Mouse (Mus musculus): ENCODE measurements around the gene Spty2d1. TPM values are rescaled to one million over a fixed set of nuclear protein-coding genes. Genes with fewer than 3 reads are reported as not detected.

The Spty2d1 gene
- polyA plus RNA-seq, 1 experiment = 23.3 TPM

GRCm38 (mm10) chr7:47024454-47024853 lies 16.2 kb upstream of the Spty2d1 start:
- Histone ChIP-seq H3K4me3 (ENCODE audit: insufficient read depth, low read length) (no peak overlapping the region), H3K27ac (ENCODE audit: insufficient read depth, low read length) (no peak overlapping the region), H3K4me1 (ENCODE audit: control insufficient read depth, insufficient read depth, low read length) (peaks cover 6% of the 10 kb centered on the region)
- TF ChIP-seq CTCF (IDR thresholded peaks at IDR 0.05; ENCODE audit: borderline replicate concordance, insufficient read depth, low read length) (no peak), POLR2A (IDR thresholded peaks at IDR 0.05; ENCODE audit: low read depth, low read length) (no peak)

- Histone ChIP-seq H3K27ac (ENCODE audit: insufficient read depth, low read length) (no peak overlapping the region), H3K4me1 (ENCODE audit: control insufficient read depth, insufficient read depth, low read length) (peaks cover 6% of the 10 kb centered on the region), H3K4me3 (ENCODE audit: insufficient read depth, low read length) (no peak overlapping the region)
- TF ChIP-seq POLR2A (IDR thresholded peaks at IDR 0.05; ENCODE audit: low read depth, low read length) (no peak), CTCF (IDR thresholded peaks at IDR 0.05; ENCODE audit: borderline replicate concordance, insufficient read depth, low read length) (peak; percentile 78)
Observed at GRCm38 (mm10) chr7:47023530-47023929, 15.3 kb upstream of the Spty2d1 start.

- H3K4me3 ChIP-seq (ENCODE audit: insufficient read depth, low read length) = no peak overlapping the region
- no peak for TF ChIP-seq CTCF (IDR thresholded peaks at IDR 0.05; ENCODE audit: borderline replicate concordance, insufficient read depth, low read length)
- TF ChIP-seq POLR2A (IDR thresholded peaks at IDR 0.05; ENCODE audit: low read depth, low read length) = no peak
- H3K4me1 ChIP-seq (ENCODE audit: control insufficient read depth, insufficient read depth, low read length) = peaks cover 6% of the 10 kb centered on the region
- peak overlapping the region; percentile 46 for H3K27ac ChIP-seq (ENCODE audit: insufficient read depth, low read length)
Observed at GRCm38 (mm10) chr7:47022482-47022881, 14.3 kb upstream of the Spty2d1 start.

- no peak overlapping the region for H3K27ac ChIP-seq (ENCODE audit: insufficient read depth, low read length)
- TF ChIP-seq CTCF (IDR thresholded peaks at IDR 0.05; ENCODE audit: borderline replicate concordance, insufficient read depth, low read length) (no peak), POLR2A (IDR thresholded peaks at IDR 0.05; ENCODE audit: low read depth, low read length) (no peak)
- no peak overlapping the region for H3K4me3 ChIP-seq (ENCODE audit: insufficient read depth, low read length)
- H3K4me1 ChIP-seq (ENCODE audit: control insufficient read depth, insufficient read depth, low read length) = peaks cover 6% of the 10 kb centered on the region
Observed at GRCm38 (mm10) chr7:47020956-47021355, 12.7 kb upstream of the Spty2d1 start.

GRCm38 (mm10) chr7:47019641-47020040 lies 11.4 kb upstream of the Spty2d1 start:
- H3K4me3 ChIP-seq (ENCODE audit: insufficient read depth, low read length) = no peak overlapping the region
- no peak overlapping the region for H3K27ac ChIP-seq (ENCODE audit: insufficient read depth, low read length)
- TF ChIP-seq POLR2A (IDR thresholded peaks at IDR 0.05; ENCODE audit: low read depth, low read length) (no peak), CTCF (IDR thresholded peaks at IDR 0.05; ENCODE audit: borderline replicate concordance, insufficient read depth, low read length) (no peak)
- H3K4me1 ChIP-seq (ENCODE audit: control insufficient read depth, insufficient read depth, low read length) = peaks cover 14% of the 10 kb centered on the region

- TF ChIP-seq CTCF (IDR thresholded peaks at IDR 0.05; ENCODE audit: borderline replicate concordance, insufficient read depth, low read length) = no peak
- no peak for TF ChIP-seq POLR2A (IDR thresholded peaks at IDR 0.05; ENCODE audit: low read depth, low read length)
- Histone ChIP-seq H3K4me3 (ENCODE audit: insufficient read depth, low read length) (no peak overlapping the region), H3K27ac (ENCODE audit: insufficient read depth, low read length) (no peak overlapping the region), H3K4me1 (ENCODE audit: control insufficient read depth, insufficient read depth, low read length) (peaks cover 11% of the 10 kb centered on the region)
Observed at GRCm38 (mm10) chr7:47017146-47017545, 8.9 kb upstream of the Spty2d1 start.

GRCm38 (mm10) chr7:47016602-47017001 lies 8.4 kb upstream of the Spty2d1 start:
- no peak overlapping the region for H3K4me3 ChIP-seq (ENCODE audit: insufficient read depth, low read length)
- H3K4me1 ChIP-seq (ENCODE audit: control insufficient read depth, insufficient read depth, low read length) = peaks cover 10% of the 10 kb centered on the region
- TF ChIP-seq CTCF (IDR thresholded peaks at IDR 0.05; ENCODE audit: borderline replicate concordance, insufficient read depth, low read length) = no peak
- no peak for TF ChIP-seq POLR2A (IDR thresholded peaks at IDR 0.05; ENCODE audit: low read depth, low read length)
- H3K27ac ChIP-seq (ENCODE audit: insufficient read depth, low read length) = no peak overlapping the region

GRCm38 (mm10) chr7:47015390-47016065 lies 7.3 kb upstream of the Spty2d1 start:
- Histone ChIP-seq H3K4me1 (ENCODE audit: control insufficient read depth, insufficient read depth, low read length) (peaks cover 10% of the 10 kb centered on the region), H3K4me3 (ENCODE audit: insufficient read depth, low read length) (no peak overlapping the region), H3K27ac (ENCODE audit: insufficient read depth, low read length) (peak overlapping the region; percentile 63)
- no peak for TF ChIP-seq CTCF (IDR thresholded peaks at IDR 0.05; ENCODE audit: borderline replicate concordance, insufficient read depth, low read length)
- TF ChIP-seq POLR2A (IDR thresholded peaks at IDR 0.05; ENCODE audit: low read depth, low read length) = no peak

- H3K4me3 ChIP-seq (ENCODE audit: insufficient read depth, low read length) = no peak overlapping the region
- TF ChIP-seq CTCF (IDR thresholded peaks at IDR 0.05; ENCODE audit: borderline replicate concordance, insufficient read depth, low read length) (no peak), POLR2A (IDR thresholded peaks at IDR 0.05; ENCODE audit: low read depth, low read length) (no peak)
- peaks cover 9% of the 10 kb centered on the region for H3K4me1 ChIP-seq (ENCODE audit: control insufficient read depth, insufficient read depth, low read length)
- H3K27ac ChIP-seq (ENCODE audit: insufficient read depth, low read length) = peak overlapping the region; percentile 63
Observed at GRCm38 (mm10) chr7:47014564-47015389, 6.6 kb upstream of the Spty2d1 start.
